Mouse (Mus musculus): Measurements from ENCODE around the gene Racgap1. TPM values are rescaled to one million over a fixed set of nuclear protein-coding genes. Genes with fewer than 3 reads are reported as not detected.

Racgap1 gene
- polyA plus RNA-seq, 1 experiment from 2014 or later, result 35.9 TPM

DNA sequence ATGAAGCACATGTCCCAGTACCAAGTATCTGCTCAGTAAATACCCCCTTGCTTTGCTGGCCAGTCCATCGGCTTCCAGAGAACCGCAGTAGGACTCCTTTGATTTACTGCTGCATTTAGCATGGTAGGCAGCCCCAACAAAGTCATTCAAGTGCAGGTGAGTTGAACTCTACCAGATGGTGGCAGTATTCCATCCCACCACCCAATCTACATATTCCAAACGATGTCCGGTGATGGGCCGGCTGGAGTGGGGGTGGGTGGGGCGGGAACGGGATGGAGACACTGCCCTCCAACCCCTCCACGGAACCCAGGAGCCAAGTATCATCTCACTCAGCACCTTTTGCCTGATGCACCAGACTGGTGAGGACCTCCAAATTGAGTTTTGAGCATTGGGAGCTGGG, 1.8 kb upstream of the Racgap1 start:
- Histone ChIP-seq H3K9ac (ENCODE audit: low read length) (no peak overlapping the region), H3K27me3 (ENCODE audit: control insufficient read depth, insufficient read depth, low read length) (no peaks in the 10 kb centered on the region), H3K9me3 (ENCODE audit: control insufficient read depth, low read length) (no peaks in the 10 kb centered on the region), H3K27ac (replicated peaks) (no peak overlapping the region), H3K36me3 (ENCODE audit: control insufficient read depth, insufficient read depth, low read length) (no peaks in the 10 kb centered on the region), H3K4me2 (replicated peaks; ENCODE audit: low read depth) (peak overlapping the region; percentile 31), H3K4me1 (replicated peaks; ENCODE audit: control insufficient read depth, insufficient read depth) (peaks cover 2% of the 10 kb centered on the region; the same call in 1 of the 2 replicates), H3K4me3 (ENCODE audit: low read depth, low read length) (no peak overlapping the region)
- WGBS, result 14% methylated on average over 8 of the region's 8 CpGs
- TF ChIP-seq EP300 (optimal IDR thresholded peaks at IDR 0.05) (no peak), CTCF (IDR thresholded peaks at IDR 0.05; ENCODE audit: low read depth) (peak; percentile 58)
- DNase-seq (ENCODE audit: low spot score) (peak; percentile 38), ATAC-seq (ENCODE audit: low FRiP score, low TSS enrichment) (no peak)

DNA sequence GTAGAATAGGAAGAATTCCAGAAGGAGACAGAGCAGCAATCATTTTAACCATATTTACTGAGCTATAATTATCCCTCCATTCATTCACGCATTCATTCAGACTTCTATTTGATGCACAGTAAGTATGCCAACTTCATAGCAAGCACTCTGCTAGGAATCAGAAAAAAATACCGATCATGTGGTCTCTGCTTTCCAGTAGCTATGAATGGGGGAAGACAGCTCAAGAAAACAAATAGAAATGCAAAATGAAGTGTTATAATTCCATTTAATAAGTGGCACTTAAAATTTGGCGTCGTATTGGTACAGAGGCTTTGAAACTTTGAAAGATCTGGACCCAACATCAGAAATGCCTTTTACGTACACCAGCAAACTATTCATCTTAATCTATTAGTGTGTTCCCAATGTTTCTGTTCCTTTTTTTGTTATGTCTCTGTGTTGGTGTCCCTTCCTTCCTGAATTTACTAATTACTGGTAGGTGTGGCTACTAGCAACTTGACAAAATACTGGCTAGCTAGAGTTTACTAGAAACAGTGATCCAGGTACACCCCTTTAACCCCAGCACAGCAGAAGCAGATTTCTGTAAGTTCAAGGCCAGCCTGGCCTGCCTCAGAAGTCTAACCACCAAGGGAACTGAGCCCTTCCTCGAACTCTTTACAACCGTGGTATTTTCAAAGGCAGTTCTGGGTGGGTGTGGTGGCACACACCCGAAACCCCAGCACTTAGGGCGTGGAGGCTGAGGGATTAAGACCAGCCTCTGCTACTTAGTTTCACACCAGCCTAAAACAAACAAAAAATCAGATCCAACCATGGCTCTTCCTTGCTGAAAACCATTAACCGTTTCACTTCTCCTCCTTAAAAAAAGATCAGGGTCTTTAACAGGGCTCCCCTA, 772 bp upstream of the Racgap1 start:
- DNase-seq (ENCODE audit: low spot score), result no peak
- Histone ChIP-seq H3K9ac (ENCODE audit: low read length) (no peak overlapping the region), H3K36me3 (ENCODE audit: control insufficient read depth, insufficient read depth, low read length) (no peaks in the 10 kb centered on the region), H3K4me2 (replicated peaks; ENCODE audit: low read depth) (peak overlapping the region; percentile 83), H3K4me3 (ENCODE audit: low read depth, low read length) (peak overlapping the region; percentile 66), H3K27ac (replicated peaks) (no peak overlapping the region), H3K9me3 (ENCODE audit: control insufficient read depth, low read length) (no peaks in the 10 kb centered on the region), H3K27me3 (ENCODE audit: control insufficient read depth, insufficient read depth, low read length) (no peaks in the 10 kb centered on the region), H3K4me1 (replicated peaks; ENCODE audit: control insufficient read depth, insufficient read depth) (peaks cover 2% of the 10 kb centered on the region; the same call in 1 of the 2 replicates)
- TF ChIP-seq CTCF (IDR thresholded peaks at IDR 0.05; ENCODE audit: low read depth) (no peak), EP300 (optimal IDR thresholded peaks at IDR 0.05) (no peak)
- ATAC-seq (ENCODE audit: low FRiP score, low TSS enrichment), result no peak
- WGBS, result 54% methylated on average over 10 of the region's 10 CpGs

DNA sequence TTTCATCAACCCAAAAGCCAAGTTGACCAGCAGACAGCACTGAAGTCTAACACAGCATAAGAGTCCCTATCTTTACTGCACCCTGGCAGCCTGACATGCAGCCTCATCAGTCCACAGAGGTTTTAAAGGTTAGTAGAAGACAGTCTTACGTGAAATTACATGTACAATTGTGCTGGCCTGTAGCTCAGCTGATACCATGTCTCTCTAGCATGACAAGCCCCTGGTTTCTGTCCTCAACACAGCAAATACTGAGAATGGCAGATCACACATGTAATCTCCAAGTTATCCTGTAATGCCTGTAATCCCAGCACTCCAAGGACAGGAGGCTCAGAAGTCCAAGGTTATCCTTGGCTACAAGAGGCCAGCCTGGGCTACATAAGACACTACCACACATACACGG, 1.2 kb downstream of the Racgap1 start:
- ATAC-seq (ENCODE audit: low FRiP score, low TSS enrichment), result no peak
- peak overlapping the region; percentile 66 for H3K4me3 ChIP-seq (ENCODE audit: low read depth, low read length)

DNA sequence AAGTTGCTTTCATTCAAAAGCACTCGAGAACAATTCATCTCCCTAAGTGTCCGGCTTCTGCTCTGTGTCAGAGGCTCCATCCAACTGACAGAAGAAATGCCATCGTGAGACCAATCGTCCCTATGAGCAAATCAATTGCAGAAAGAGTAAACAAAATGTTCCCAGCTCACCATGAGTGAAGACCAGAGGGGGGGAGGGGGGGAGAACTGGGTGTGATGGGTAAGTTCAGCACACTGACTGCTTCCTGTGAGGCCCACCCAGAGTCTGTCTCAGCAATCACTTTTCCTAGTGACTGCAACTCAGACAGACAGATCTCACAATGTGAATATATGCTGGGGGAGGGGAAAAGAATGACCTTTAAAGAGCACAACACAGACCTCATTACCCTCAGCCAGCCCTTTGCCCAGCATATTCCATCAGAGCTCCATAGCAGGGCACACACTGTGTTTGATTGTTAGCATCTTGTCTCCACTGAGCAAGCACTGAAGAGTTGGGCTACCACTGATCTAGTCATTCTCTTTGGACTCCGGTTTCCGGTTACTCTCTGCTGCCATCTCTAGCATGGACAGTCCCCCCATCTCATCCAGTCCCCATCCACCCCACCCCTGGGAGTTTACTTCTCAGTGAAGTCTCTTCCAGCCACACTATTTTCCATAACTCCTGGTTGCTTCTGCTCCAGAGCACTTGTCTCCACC, 2.2 kb downstream of the Racgap1 start:
- no peak overlapping the region for H3K4me3 ChIP-seq (ENCODE audit: low read depth, low read length)
- no peak overlapping the region for H3K9ac ChIP-seq (ENCODE audit: low read length)
- WGBS, result 20% methylated on average over 6 of the region's 6 CpGs
- no peaks in the 10 kb centered on the region for H3K27me3 ChIP-seq (ENCODE audit: control insufficient read depth, insufficient read depth, low read length)
- peaks cover 2% of the 10 kb centered on the region; the same call in 1 of the 2 replicates for H3K4me1 ChIP-seq (replicated peaks; ENCODE audit: control insufficient read depth, insufficient read depth)
- no peak overlapping the region for H3K27ac ChIP-seq (replicated peaks)
- no peaks in the 10 kb centered on the region for H3K36me3 ChIP-seq (ENCODE audit: control insufficient read depth, insufficient read depth, low read length)
- no peaks in the 10 kb centered on the region for H3K9me3 ChIP-seq (ENCODE audit: control insufficient read depth, low read length)
- DNase-seq (ENCODE audit: low spot score) (no peak), ATAC-seq (ENCODE audit: low FRiP score, low TSS enrichment) (no peak)
- TF ChIP-seq CTCF (IDR thresholded peaks at IDR 0.05; ENCODE audit: low read depth) (0 out of 2 replicates have a peak, but pooled peaks have one; percentile 2), EP300 (optimal IDR thresholded peaks at IDR 0.05) (no peak)
- H3K4me2 ChIP-seq (replicated peaks; ENCODE audit: low read depth), result peak overlapping the region; percentile 15; the same call in 1 of the 2 replicates

More for the DNA sequence above, 1.2 kb downstream of the Racgap1 start:
- DNase-seq (ENCODE audit: low spot score), result no peak
- no peaks in the 10 kb centered on the region for H3K9me3 ChIP-seq (ENCODE audit: control insufficient read depth, low read length)
- H3K4me2 ChIP-seq (replicated peaks; ENCODE audit: low read depth), result peak overlapping the region; percentile 83
- no peak overlapping the region for H3K27ac ChIP-seq (replicated peaks)
- H3K36me3 ChIP-seq (ENCODE audit: control insufficient read depth, insufficient read depth, low read length), result no peaks in the 10 kb centered on the region
- TF ChIP-seq CTCF (IDR thresholded peaks at IDR 0.05; ENCODE audit: low read depth) (no peak), EP300 (optimal IDR thresholded peaks at IDR 0.05) (no peak)
- peaks cover 2% of the 10 kb centered on the region; the same call in 1 of the 2 replicates for H3K4me1 ChIP-seq (replicated peaks; ENCODE audit: control insufficient read depth, insufficient read depth)
- H3K9ac ChIP-seq (ENCODE audit: low read length), result no peak overlapping the region
- WGBS, result 26% methylated on average over 2 of the region's 2 CpGs
- no peaks in the 10 kb centered on the region for H3K27me3 ChIP-seq (ENCODE audit: control insufficient read depth, insufficient read depth, low read length)

DNA sequence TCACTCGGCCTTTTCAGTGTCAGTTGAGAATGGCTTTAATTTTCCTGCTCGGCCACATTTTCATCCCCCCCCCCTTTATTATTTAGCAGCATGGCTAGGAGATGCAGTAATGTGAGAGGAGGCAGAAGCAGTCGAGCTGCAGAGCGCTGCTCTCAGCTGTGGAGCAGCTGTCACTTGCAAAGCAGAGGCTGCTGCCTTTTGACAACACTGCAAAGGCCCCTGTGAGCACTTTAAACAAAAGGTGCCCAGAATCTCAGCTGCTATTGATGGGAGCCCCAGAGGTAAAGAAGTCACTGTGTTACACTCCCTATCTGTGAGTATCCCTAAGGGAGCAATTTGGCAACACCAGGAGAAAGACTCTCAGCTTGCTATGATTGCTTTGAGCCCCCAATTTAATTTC, 3.1 kb downstream of the Racgap1 start:
- ATAC-seq (ENCODE audit: low FRiP score, low TSS enrichment), result no peak
- Histone ChIP-seq H3K9ac (ENCODE audit: low read length) (no peak overlapping the region), H3K4me1 (replicated peaks; ENCODE audit: control insufficient read depth, insufficient read depth) (peaks cover 2% of the 10 kb centered on the region; the same call in 1 of the 2 replicates), H3K27me3 (ENCODE audit: control insufficient read depth, insufficient read depth, low read length) (no peaks in the 10 kb centered on the region), H3K36me3 (ENCODE audit: control insufficient read depth, insufficient read depth, low read length) (no peaks in the 10 kb centered on the region), H3K4me2 (replicated peaks; ENCODE audit: low read depth) (no peak overlapping the region; the same call in 1 of the 2 replicates), H3K4me3 (ENCODE audit: low read depth, low read length) (no peak overlapping the region), H3K27ac (replicated peaks) (no peak overlapping the region), H3K9me3 (ENCODE audit: control insufficient read depth, low read length) (no peaks in the 10 kb centered on the region)
- 21% methylated on average over 4 of the region's 4 CpGs for WGBS
- TF ChIP-seq CTCF (IDR thresholded peaks at IDR 0.05; ENCODE audit: low read depth) (no peak), EP300 (optimal IDR thresholded peaks at IDR 0.05) (no peak)
- no peak for DNase-seq (ENCODE audit: low spot score)
